Mouse (Mus musculus) brain, embryonic 18.5 days (tissue): ENCODE results near the gene Kif26b.

ENCODE experiments used
- DNase-seq: peaks from one replicate; pipeline ENCODE4 v3.0.0-alpha.2; 2012; ENCODE audit warnings: low read depth, low spot score

Gene Kif26b

DNA sequence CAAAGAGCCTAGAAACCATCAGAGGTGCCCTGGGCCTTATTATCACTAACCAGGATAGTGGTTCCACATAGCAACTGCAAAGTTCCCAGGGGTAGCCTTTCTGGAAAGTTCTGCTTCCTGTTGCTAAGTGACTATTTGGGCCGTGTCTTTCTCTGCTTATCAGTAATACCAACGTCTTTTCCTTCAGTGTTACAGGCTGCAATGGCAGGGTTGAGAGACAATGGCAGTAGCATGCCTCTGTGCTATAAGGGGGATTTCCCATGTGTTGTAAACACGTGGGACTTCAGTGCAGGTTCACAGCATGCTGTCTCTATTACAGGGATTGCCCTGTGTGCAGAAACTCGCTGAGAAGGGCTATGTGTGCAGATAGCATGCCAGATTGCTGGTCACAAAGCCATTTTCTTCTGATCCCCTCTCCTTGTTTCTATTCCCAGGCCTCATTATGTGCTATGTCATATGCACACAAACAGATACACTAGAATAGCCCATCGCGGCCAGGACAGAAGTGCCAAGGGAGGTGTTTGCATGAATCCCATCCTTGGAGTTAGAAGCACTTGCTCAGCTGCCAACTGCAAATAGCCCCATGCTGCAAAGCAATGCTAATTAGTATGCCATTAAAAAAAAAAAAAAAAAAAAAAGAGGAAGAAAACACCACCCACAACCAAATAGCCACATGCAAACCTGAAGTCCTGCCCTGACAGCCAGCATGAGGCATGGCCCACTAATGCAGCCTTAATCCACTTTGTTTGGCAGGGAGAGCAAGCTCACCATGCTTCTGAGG, 384.2 kb downstream of the Kif26b start:
- DNase-seq, result no peak

DNA sequence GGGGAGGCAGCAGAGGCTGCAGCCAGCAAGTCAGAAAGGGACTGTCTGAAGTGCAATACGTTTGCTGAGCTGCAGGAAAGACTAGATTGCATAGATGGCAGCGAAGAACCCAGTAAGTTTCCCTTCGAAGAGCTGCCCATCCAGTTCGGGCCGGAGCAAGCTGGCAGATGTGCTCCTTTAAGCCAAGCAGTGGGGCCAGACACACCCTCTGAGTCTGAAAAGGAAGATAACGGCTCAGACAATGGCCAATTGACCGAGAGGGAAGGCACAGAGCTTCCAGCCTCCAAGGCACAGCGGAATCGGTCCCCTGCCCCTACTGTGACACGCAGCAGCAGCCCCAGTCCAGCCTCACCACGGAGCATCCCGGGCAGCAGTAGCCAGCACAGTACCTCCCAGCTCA, 386.1 kb downstream of the Kif26b start:
- no peak for DNase-seq

DNA sequence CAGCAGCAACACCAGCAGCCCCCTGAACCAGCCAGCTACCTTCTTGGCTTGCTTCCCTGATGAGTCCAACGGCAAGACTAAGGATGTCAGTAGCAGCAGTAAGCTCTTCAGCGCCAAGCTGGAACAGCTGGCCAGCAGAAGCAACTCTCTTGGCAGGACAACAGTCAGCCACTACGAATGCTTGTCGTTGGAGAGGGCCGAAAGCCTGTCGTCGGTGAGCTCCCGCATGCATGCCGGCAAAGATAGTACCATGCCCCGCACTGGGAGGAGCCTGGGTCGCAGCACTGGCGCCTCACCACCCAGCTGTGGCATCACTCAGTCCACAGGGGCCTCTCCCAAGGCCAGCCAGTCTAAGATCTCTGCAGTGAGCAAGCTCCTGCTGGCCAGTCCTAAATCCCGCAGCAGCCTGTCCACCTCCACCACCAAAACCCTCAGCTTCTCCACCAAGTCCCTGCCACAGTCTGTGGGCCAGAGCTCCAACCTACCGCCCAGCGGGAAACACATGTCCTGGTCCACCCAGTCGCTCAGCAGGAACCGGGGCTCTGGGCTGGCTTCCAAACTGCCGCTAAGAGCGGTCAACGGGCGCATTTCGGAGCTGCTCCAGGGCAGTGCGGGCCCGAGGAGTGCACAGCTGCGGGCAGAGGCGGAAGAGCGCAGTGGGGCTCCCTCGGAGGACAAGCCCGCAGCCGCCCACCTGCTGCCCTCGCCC, 388.4 kb downstream of the Kif26b start:
- no peak for DNase-seq

DNA sequence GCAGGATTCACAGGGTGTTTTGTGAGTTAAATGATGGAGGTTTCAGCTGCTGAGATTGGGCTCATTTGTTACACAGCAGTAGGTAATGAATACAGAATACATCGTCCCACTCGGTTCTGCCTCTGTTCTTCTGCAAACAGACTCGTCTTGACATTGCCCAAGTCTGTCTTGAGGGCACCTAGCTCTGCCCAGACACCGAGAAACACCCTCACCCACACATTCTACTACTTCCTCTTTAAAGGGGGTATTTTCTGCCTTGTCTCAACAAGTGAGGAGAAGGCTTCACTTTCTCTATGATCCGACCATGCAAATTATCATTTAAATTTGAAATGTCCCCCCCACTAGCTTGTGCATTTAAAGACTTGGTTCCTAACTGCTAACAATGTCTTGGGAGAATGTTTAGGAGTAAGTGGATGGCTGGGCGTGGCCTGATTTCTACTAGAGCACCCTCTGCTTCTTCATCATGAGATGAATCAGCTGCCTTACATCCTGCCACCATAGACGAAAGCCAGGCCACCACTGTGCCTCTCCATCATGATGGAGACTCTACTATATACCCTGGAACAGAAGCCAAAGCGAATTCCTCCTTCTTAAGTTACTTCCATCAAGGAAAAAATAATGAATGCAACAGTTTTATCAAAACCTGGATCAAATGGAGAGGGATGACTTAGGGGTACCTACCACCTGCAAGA, 395.7 kb downstream of the Kif26b start:
- no peak for DNase-seq

DNA sequence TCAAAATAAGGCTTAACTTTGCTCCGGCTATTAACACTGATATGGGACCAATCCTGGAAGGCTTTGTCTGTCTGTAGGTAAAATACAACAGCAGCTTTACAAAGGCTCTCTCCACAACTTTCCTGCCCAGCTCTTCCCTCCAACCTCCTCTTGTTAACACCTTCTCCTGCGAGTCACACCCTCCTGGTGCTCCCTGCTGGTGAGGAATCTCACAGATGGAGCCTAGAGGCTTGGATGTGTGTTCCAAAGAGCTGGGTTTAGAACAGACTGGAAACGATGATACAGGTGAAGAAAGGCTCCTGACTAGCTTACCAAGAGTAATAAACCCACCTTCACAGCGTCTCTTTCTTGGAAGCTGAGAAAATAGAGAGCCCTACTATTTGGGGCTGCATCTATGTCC, 400.6 kb downstream of the Kif26b start:
- DNase-seq, result no peak

DNA sequence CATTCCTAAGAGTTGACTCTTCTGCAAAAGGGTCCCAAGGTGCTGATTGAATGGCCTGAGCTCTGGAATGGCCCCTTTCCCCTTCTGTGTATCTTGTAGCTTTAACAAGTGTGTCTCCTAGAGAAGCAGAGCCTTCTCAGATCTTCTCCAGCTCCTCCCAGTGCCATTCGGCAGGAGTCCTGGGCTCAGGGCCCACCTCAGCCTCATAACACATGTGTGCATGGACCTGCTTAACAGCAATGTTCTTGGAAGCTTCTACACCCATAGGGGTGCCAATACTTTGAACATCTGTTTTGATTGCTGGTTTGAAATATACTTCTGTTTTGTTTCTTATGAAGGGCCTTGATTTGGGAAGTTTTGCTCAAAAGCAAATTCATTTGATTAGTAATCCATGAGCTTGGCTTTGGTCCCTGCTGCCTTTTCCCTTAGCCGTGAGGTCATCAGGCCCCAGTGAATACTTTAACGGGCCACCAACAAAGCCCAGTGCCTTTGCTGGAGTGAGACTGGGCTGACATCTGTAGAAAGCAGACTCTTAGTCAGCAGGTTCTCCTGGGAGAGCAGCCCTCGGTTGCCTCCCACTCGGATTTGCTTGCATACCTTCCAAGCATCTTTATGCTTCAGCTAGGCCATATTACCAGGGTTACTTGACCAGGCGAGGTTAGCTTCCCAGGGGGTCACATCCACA, 405.2 kb downstream of the Kif26b start:
- DNase-seq, result no peak

DNA sequence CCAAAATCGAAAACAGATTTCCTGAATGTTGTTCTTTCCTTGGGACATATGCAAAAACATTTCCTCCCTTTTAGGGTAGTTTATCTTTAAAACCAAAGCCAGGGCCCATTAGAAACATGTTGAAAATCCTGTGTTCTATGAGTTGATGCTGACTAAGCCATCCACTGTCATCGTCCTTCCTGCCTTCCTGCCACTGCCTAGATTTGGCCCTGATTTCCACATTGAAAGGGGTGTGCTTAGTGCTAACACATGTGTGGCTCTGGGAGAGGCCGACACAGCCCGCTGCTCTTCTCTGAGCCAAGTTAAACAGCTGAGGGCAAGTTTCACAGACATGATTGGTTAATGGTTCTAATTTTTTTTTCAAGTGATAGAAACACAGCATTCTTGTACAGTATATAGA, 407.5 kb downstream of the Kif26b start:
- DNase-seq, result no peak

DNA sequence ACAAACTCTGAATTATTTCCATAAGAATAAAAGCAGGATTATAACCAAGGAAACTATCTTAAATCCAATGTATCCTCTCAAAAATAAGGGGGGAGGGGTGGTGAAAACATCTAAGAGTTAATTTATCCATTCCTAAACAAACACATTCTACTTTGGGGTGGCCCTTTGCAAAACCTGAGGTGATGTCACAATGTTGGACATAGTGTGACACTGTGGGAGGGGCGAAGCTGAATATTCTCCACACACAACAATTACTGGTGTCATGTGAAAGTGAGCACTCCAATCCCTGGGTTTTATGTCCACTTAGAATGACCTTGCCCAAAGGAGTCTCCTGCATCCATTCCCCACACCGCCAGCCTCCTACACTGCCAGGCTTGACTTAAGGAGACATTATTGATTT, 408.1 kb downstream of the Kif26b start:
- no peak for DNase-seq

DNA sequence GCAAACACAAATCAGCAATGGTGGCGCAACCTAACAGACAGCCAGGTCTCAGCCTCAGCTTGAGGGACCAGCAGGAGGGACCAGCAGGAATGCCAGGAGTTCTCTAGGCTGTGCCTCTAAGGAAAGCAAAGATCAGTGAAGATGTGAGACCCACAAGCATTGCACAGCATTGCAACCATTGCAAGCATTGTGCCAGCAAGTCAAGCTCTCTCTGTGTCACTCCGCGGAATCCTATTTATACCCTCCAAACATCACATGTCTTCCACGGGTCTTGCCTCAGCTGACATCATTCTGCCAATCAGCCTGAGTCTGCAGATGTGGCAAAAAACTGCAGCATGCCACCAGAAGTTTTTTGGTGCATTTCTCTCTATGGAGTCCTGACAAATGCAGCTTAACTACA, 411.4 kb downstream of the Kif26b start:
- no peak for DNase-seq

DNA sequence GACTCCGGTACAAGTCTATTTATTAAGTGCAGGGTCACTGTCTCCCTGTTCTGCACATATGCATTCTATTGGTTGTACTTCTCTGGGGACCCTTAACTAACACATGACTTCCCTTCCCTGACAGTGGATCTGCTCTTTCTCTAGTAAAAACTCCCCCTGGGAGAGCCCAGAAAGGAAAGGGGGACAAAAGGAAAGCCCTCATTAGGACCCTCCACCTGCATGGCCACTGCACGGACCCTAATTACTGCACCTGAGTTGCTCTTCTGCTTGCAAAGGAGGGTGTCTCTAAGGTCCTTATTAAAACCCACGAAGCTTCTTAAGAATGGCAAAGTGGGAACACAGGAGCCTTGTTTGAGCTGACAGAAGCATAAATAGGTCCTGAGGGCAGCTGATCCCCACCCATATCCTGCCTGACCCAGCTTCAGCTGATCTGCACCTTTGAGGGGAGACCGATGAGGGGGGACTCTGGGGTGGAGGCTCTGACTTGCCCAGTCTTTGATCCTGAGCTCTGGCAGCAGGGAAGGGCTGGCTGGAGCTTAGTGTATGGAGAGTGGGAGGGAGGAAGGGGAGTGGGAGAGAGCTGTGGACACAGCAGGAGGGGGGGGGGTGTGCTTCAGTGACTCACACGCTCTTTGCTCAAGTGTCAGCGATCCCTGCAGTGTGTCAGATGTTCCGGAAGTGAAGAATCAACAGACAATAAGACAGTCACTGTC, 413.5 kb downstream of the Kif26b start:
- no peak for DNase-seq

DNA sequence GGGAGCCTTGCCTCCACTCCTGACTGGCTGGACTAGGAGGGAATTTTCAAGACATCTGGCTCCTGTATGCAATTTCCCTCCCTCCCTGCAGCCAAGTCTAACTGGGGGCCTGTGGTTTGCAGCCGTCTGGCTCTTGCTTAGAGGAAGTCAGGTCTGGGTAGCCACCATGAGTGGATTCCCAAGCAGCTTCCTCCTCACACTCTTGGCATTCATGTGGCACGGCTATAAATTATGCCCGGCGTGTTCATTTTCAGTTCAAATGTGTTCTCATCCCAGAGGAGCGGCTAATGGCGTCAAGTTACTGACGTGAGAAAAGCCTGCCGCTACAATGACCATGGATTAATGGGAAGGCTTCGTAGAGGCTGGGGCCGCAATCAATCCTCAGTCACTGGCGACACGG, 424.0 kb downstream of the Kif26b start:
- DNase-seq, result no peak

DNA sequence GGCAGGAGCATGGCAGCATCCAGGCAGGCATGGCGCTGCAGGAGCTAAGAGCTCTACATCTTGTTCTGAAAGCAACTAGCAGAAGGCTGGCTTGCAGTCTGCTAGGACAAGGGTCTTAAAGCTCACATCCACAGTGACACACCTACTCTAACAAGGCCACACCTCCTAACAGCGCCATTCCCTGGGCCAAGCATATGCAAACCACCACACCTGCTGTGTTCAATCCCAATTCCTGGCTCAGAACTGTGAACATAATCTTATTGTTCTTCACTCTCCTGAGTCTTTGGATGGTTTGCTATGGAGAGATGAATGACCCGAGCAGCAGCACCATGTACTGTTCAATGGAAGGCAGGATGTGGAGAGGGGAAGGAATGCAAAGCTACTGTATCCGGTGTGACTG, 429.7 kb downstream of the Kif26b start:
- DNase-seq, result no peak

DNA sequence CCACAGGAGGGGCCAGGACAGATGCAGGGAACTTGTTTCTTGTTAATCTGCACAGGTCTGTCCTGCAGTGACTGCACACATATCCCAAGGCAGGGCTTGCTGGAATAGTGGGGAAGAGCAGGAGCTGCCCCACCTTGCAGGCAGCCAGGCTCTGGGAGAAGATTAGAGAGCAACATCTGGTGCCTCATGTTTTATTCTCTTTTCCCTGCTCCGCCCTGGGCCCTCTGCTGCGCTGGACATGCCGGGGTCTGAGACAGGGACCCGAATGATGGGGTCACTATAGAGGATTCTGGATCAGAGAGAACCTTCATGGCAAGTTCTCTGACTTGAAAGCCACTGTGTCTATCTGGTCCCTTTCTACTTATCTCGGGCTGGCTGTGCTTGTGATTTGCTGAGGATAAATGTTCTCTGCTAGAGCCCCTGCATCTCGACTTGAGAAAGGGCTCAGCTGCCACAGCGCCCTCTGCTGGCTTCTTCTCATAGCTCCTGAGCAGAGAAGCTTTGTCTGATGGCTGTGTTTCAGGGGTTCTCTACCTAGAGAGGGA, 431.2 kb downstream of the Kif26b start:
- DNase-seq, result peak; percentile 60

DNA sequence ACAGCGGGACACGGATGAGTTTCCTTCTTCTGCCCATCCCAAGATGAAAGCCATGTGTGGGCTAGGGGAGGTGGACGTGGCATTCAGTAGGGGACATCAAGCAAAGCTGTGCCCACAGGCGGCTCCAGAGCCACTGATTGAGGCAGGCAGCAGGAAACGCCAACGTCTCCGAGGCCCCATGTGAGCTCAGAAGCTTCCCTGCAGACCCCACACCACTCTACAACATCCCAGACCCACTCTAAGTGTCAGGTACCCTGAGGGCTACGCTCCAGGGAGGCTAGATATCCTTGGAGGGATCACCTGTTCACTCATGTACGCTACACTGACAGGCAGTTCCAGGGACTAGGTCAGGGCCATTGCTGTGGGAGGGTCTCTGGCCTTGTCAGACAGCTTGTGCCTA, 432.7 kb downstream of the Kif26b start:
- no peak for DNase-seq

DNA sequence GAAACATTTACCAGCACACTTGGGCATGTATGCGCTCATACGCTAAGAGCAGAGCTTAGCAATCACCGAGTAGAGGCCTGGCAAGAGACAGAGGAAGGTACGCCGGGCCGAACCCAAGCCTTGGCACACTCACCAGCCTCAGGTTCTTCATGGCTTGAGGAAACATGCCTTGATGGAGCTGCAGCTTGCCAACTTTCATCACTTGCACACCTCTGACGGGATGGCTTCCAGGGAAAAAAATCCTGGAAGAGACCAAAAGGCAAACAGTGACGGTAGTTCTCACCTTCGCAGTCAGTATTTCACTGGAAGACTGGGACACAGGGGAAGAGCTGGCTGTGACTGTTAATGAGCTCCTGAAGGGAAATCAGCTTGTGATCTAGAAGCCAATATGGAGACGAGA, 443.1 kb downstream of the Kif26b start:
- DNase-seq, result no peak

DNA sequence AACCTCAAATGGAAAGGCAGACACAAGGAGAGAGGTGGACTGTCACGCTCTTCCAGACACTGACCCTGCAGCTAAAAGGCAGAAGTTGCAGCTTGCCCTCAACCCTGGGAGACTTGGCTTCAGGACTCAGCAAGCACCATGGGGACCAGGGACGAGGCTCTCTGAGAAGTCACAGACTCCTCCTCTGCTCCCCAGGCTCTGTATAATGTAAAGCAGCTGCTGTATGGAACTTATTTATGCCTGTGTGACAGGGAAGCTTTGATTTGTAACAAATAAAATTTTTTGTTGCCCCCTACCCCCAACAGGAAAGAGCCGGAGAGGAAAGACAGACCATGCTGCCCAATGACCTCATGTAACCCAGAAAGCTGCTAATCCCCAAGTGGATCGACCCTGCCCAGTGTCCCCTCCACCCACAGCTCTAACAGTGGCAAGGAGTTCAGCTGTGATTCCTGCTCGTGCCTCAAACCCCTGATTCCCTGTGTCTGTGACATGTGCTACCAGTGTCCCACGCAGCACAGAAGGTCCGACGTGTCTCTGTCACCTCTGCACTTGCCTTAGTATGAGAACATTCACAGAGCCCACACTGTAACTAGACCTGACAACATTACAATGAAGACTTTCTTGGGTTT, 449.8 kb downstream of the Kif26b start:
- DNase-seq, result no peak

DNA sequence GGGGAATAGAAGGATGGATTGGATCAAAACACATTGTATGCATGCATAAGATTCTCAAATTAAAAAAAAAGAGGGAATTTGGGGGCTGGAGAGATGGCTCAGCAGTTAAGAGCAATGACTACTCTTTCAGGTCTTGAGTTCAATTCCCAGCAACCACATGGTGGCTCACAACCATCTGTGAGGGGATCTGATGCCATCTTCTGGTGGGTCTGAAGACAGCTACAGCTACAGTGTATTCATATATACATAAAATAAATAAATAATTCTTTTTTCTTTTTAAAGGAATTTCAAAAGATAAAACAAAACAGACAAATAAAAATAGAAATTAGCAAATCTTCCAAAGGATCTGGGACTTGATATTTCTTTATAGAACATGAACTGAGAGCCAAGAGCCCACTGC, 451.3 kb downstream of the Kif26b start:
- no peak for DNase-seq

DNA sequence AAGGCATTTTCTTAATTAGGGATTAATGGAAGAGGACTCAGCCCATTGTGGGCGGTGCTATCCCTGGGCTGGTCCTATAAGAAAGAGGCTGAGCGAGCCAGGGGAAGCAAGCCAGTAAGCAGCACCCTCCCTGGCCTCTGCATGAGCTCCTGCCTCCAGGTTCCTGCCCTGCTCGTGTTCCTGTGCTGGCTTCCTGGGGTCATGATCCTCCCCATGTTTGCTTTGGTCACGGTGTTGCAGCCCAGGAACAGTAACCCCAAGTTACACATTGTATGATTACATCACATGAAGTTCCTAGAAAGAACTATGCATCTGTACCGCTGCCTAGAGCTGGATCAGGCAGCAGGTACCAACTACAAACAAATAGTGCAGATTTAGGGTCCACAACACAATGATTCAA, 452.7 kb downstream of the Kif26b start:
- no peak for DNase-seq

DNA sequence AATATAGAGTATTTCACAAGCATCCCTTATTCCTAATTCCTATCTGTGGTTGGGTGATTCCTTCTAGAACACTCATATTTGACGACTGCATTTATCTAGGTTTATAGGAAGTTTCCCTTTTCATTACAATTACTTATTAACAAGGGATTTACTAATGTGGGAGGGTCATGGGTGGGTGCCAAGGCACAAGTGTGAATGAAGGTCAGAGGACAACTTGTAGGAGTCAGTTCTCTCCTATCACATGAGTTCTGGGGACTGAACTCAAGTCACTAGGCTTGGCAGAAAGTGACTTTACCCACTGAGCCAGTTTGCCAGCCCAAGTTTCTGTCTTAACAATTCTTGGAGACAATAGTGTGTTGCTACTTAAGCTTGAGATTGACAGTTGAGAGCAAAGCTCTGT, 459.3 kb downstream of the Kif26b start:
- DNase-seq, result no peak
